Mouse (Mus musculus): ENCODE data around the gene Zfp26. TPM values are rescaled to one million over a fixed set of nuclear protein-coding genes. Genes with fewer than 3 reads are reported as not detected.
A peak's percentile ranks its signal among the peaks of the same experiment; 100 is the strongest.

Zfp26 gene
- polyA plus RNA-seq (2014; fragmentation: Nextera tagmentation; extraction: Ambion mirVana), result 31.2 and 34.6 TPM in 2 replicates

DNA sequence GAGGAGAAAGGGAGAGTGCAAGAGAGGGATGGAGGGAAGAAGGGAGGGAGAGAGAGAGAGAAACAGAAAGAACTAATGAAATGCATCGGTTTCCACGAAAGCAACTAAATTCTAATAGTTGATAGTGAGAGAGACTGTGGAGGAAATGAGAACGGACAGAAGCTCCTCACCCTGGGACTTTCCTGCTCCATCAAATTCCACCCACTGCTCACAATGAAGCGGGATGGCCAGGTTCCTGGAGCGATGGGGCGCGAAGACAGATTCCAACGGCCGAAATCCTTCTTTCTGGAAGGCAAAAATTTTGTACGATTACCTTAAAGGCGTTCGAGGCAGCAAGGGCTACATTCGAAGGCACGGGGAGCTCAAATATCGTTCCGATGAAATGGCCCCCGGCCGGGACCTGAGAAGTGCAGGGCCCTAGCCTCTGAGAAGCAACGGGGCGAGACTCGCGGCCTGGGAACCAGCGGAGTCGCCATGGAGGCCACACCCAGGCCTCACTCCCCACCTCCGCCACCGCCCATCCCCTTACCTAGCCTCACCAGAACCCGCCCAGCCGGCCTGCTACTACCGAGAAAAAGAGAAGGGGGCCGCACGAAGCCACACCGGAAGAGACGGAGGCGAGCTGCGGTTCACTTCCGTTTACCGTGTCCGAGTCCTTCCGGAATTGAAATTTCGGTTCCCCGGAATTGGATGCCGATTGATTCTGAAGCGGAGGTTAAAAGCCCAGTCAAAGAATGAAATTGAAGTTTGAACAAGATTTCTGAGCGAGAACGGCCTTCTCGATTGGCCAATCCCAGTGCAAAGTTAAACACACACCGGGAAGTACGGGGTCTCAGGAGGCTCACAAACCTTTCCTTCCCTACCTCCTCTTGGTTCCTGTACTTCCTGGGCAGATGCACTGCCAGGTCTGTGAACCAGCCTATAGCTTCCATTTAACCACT is at the start of gene Zfp26:
Zfp26 (minus strand) TSS at position 786 of the 941 bp plus-strand sequence.
- Histone ChIP-seq H3K9me3 (replicated peaks; ENCODE audit: control insufficient read depth, low read length) (no peaks in the 10 kb centered on the region), H3K4me2 (ENCODE audit: low read depth, low read length) (peak within 1 kb of the TSS; percentile 63), H3K9ac (replicated peaks; ENCODE audit: low read length) (peak within 1 kb of the TSS; percentile 94), H3K4me1 (ENCODE audit: control insufficient read depth, insufficient read depth, low read length) (no peaks in the 10 kb centered on the region), H3K27me3 (ENCODE audit: control insufficient read depth, insufficient read depth, low read length) (no peaks in the 10 kb centered on the region), H3K4me3 (ENCODE audit: low read depth, low read length) (peak within 1 kb of the TSS; percentile 85), H3K27ac (replicated peaks; ENCODE audit: low read depth, low read length) (peak within 1 kb of the TSS; percentile 85), H3K36me3 (replicated peaks; ENCODE audit: control insufficient read depth, insufficient read depth, low read depth, low read length) (no peaks in the 10 kb centered on the region)
- WGBS, result under 1% methylated on average over 48 of the region's 48 CpGs
- ATAC-seq (replicated peaks; ENCODE audit: insufficient number of reproducible peaks, low FRiP score, low TSS enrichment, low read depth) (peak; percentile 82), DNase-seq (ENCODE audit: low spot score) (peak; percentile 87)

GRCm38 (mm10) chr9:20509676-20510075 is 49.7 kb upstream of the Zfp26 start:
- Histone ChIP-seq H3K9ac (replicated peaks; ENCODE audit: low read length) (no peak overlapping the region), H3K27me3 (ENCODE audit: control insufficient read depth, insufficient read depth, low read length) (no peaks in the 10 kb centered on the region), H3K4me3 (ENCODE audit: low read depth, low read length) (no peak overlapping the region), H3K27ac (replicated peaks; ENCODE audit: low read depth, low read length) (no peak overlapping the region), H3K4me1 (ENCODE audit: control insufficient read depth, insufficient read depth, low read length) (no peaks in the 10 kb centered on the region), H3K36me3 (replicated peaks; ENCODE audit: control insufficient read depth, insufficient read depth, low read depth, low read length) (peaks cover 10% of the 10 kb centered on the region), H3K9me3 (replicated peaks; ENCODE audit: control insufficient read depth, low read length) (no peaks in the 10 kb centered on the region), H3K4me2 (ENCODE audit: low read depth, low read length) (no peak overlapping the region)
- DNase-seq (ENCODE audit: low spot score) (no peak), ATAC-seq (replicated peaks; ENCODE audit: insufficient number of reproducible peaks, low FRiP score, low TSS enrichment, low read depth) (no peak)
- WGBS, result 91% methylated on average over 3 of the region's 3 CpGs

- H3K27me3 ChIP-seq (ENCODE audit: control insufficient read depth, insufficient read depth, low read length), result no peaks in the 10 kb centered on the region
- no peaks in the 10 kb centered on the region for H3K9me3 ChIP-seq (replicated peaks; ENCODE audit: control insufficient read depth, low read length)
- H3K4me1 ChIP-seq (ENCODE audit: control insufficient read depth, insufficient read depth, low read length), result no peaks in the 10 kb centered on the region
- no peak overlapping the region for H3K4me2 ChIP-seq (ENCODE audit: low read depth, low read length)
- H3K36me3 ChIP-seq (replicated peaks; ENCODE audit: control insufficient read depth, insufficient read depth, low read depth, low read length), result peaks cover 11% of the 10 kb centered on the region
- 92% methylated on average over 5 of the region's 5 CpGs for WGBS
- ATAC-seq (replicated peaks; ENCODE audit: insufficient number of reproducible peaks, low FRiP score, low TSS enrichment, low read depth), result no peak
- no peak overlapping the region for H3K27ac ChIP-seq (replicated peaks; ENCODE audit: low read depth, low read length)
- H3K4me3 ChIP-seq (ENCODE audit: low read depth, low read length), result no peak overlapping the region
- no peak overlapping the region for H3K9ac ChIP-seq (replicated peaks; ENCODE audit: low read length)
- no peak for DNase-seq (ENCODE audit: low spot score)
Measured at GRCm38 (mm10) chr9:20504801-20505200, 44.8 kb upstream of the Zfp26 start.

- H3K9me3 ChIP-seq (replicated peaks; ENCODE audit: control insufficient read depth, low read length), result no peaks in the 10 kb centered on the region
- H3K27ac ChIP-seq (replicated peaks; ENCODE audit: low read depth, low read length), result no peak overlapping the region
- H3K4me1 ChIP-seq (ENCODE audit: control insufficient read depth, insufficient read depth, low read length), result no peaks in the 10 kb centered on the region; the same call in 1 of the 2 replicates
- 11% methylated on average over 9 of the region's 9 CpGs for WGBS
- DNase-seq (ENCODE audit: low spot score), result no peak
- no peaks in the 10 kb centered on the region; the same call in 1 of the 2 replicates for H3K36me3 ChIP-seq (replicated peaks; ENCODE audit: control insufficient read depth, insufficient read depth, low read depth, low read length)
- peak overlapping the region; percentile 93 for H3K4me3 ChIP-seq (ENCODE audit: low read depth, low read length)
- H3K27me3 ChIP-seq (ENCODE audit: control insufficient read depth, insufficient read depth, low read length), result no peaks in the 10 kb centered on the region
- ATAC-seq (replicated peaks; ENCODE audit: insufficient number of reproducible peaks, low FRiP score, low TSS enrichment, low read depth), result no peak
- H3K4me2 ChIP-seq (ENCODE audit: low read depth, low read length), result peak overlapping the region; percentile 76
- peak overlapping the region; percentile 90 for H3K9ac ChIP-seq (replicated peaks; ENCODE audit: low read length)
Measured at GRCm38 (mm10) chr9:20493281-20493680, 33.3 kb upstream of the Zfp26 start.

- under 1% methylated on average over 40 of the region's 40 CpGs for WGBS
Measured at GRCm38 (mm10) chr9:20492527-20493233, 32.7 kb upstream of the Zfp26 start, which contains the start of gene Zfp426. Zfp426 (minus strand) TSS chr9:20492746.

GRCm38 (mm10) chr9:20491858-20492526 is 32.0 kb upstream of the Zfp26 start:
- Histone ChIP-seq H3K36me3 (replicated peaks; ENCODE audit: control insufficient read depth, insufficient read depth, low read depth, low read length) (no peaks in the 10 kb centered on the region; the same call in 1 of the 2 replicates), H3K9ac (replicated peaks; ENCODE audit: low read length) (peak overlapping the region; percentile 90), H3K4me2 (ENCODE audit: low read depth, low read length) (peak overlapping the region; percentile 76), H3K4me3 (ENCODE audit: low read depth, low read length) (peak overlapping the region; percentile 93), H3K9me3 (replicated peaks; ENCODE audit: control insufficient read depth, low read length) (no peaks in the 10 kb centered on the region), H3K4me1 (ENCODE audit: control insufficient read depth, insufficient read depth, low read length) (no peaks in the 10 kb centered on the region; the same call in 1 of the 2 replicates), H3K27ac (replicated peaks; ENCODE audit: low read depth, low read length) (peak overlapping the region; percentile 90), H3K27me3 (ENCODE audit: control insufficient read depth, insufficient read depth, low read length) (no peaks in the 10 kb centered on the region)
- ATAC-seq (replicated peaks; ENCODE audit: insufficient number of reproducible peaks, low FRiP score, low TSS enrichment, low read depth) (no peak), DNase-seq (ENCODE audit: low spot score) (no peak)
- WGBS, result 13% methylated on average over 20 of the region's 20 CpGs

More at GRCm38 (mm10) chr9:20492527-20493233, 32.7 kb upstream of the Zfp26 start, which contains the start of gene Zfp426:
- H3K27ac ChIP-seq (replicated peaks; ENCODE audit: low read depth, low read length), result peak within 1 kb of the TSS; percentile 90
- peak within 1 kb of the TSS; percentile 90 for H3K9ac ChIP-seq (replicated peaks; ENCODE audit: low read length)
- H3K4me1 ChIP-seq (ENCODE audit: control insufficient read depth, insufficient read depth, low read length), result no peaks in the 10 kb centered on the region; the same call in 1 of the 2 replicates
- H3K9me3 ChIP-seq (replicated peaks; ENCODE audit: control insufficient read depth, low read length), result no peaks in the 10 kb centered on the region
- no peaks in the 10 kb centered on the region for H3K27me3 ChIP-seq (ENCODE audit: control insufficient read depth, insufficient read depth, low read length)
- ATAC-seq (replicated peaks; ENCODE audit: insufficient number of reproducible peaks, low FRiP score, low TSS enrichment, low read depth) (peak; percentile 94), DNase-seq (ENCODE audit: low spot score) (peak; percentile 95)
- H3K36me3 ChIP-seq (replicated peaks; ENCODE audit: control insufficient read depth, insufficient read depth, low read depth, low read length), result no peaks in the 10 kb centered on the region; the same call in 1 of the 2 replicates
- H3K4me2 ChIP-seq (ENCODE audit: low read depth, low read length), result peak within 1 kb of the TSS; percentile 76
- H3K4me3 ChIP-seq (ENCODE audit: low read depth, low read length), result peak within 1 kb of the TSS; percentile 93

DNA sequence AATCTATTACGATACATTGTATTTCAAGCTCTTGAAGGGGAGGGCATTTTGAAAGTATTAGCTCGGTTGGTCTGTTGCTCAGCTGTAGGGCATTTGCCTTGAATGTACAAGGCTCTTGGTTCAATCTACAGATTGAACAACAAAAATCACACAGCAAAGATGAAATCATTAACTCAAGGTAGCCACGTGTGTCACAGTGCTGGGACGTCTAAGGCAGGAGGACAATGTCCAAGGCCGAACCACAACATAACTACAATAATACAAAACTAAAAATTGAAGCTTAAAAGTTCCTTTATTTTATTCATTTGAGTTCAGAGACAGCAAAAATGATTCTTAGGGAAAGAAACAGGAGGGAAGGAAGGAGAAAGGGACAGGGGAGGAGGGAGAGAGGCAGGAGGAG is 29.6 kb upstream of the Zfp26 start:
- no peak overlapping the region for H3K9ac ChIP-seq (replicated peaks; ENCODE audit: low read length)
- ATAC-seq (replicated peaks; ENCODE audit: insufficient number of reproducible peaks, low FRiP score, low TSS enrichment, low read depth), result no peak
- DNase-seq (ENCODE audit: low spot score), result no peak
- no peak overlapping the region for H3K27ac ChIP-seq (replicated peaks; ENCODE audit: low read depth, low read length)
- no peak overlapping the region for H3K4me2 ChIP-seq (ENCODE audit: low read depth, low read length)
- no peaks in the 10 kb centered on the region for H3K9me3 ChIP-seq (replicated peaks; ENCODE audit: control insufficient read depth, low read length)
- no peaks in the 10 kb centered on the region for H3K36me3 ChIP-seq (replicated peaks; ENCODE audit: control insufficient read depth, insufficient read depth, low read depth, low read length)
- no peak overlapping the region for H3K4me3 ChIP-seq (ENCODE audit: low read depth, low read length)
- no peaks in the 10 kb centered on the region; the same call in 1 of the 2 replicates for H3K4me1 ChIP-seq (ENCODE audit: control insufficient read depth, insufficient read depth, low read length)
- no peaks in the 10 kb centered on the region for H3K27me3 ChIP-seq (ENCODE audit: control insufficient read depth, insufficient read depth, low read length)
- WGBS, result 93% methylated on average over 5 of the region's 5 CpGs

All from embryonic facial prominence, embryonic 11.5 days (tissue).